Mouse (Mus musculus) spleen, embryonic (tissue): ENCODE data around the gene Gm11634.
"Not testable (repeated sequence)": the region's sequence is repeated elsewhere in the genome, so short reads cannot be mapped to it uniquely, and the experiment has no call there.

Source experiments
- CTCF ChIA-PET: fragments of 350-600 bp; sonication (Branson Sonifier 250); formaldehyde crosslinking; loops from one replicate; lab custom pipeline; 2022; lab: Charles Lee

The Gm11634 gene

DNA sequence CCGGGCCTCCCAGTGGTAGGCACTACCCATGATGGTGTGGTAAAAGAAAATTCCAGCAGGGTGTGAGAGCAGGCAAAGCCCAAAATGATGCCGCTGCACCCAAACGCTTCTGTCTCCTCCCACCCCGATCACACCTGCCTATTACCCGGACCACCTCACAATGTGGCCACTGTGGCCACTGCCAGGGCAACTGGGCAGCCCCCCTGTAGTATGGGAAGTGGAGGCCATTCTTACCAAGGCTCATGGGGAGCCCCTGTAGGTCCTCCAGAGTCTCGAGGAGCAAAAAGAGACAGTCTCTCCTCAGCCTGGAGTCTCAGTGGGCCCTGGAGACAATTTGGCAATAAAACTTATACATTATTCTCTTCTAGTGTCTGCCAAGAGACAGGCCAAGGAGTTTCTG, at the start of gene Gm11634:
Gene Gm11634, minus strand, starts transcription at position 101 of the 400 bp plus-strand sequence.
- CTCF ChIA-PET = no interaction called here

DNA sequence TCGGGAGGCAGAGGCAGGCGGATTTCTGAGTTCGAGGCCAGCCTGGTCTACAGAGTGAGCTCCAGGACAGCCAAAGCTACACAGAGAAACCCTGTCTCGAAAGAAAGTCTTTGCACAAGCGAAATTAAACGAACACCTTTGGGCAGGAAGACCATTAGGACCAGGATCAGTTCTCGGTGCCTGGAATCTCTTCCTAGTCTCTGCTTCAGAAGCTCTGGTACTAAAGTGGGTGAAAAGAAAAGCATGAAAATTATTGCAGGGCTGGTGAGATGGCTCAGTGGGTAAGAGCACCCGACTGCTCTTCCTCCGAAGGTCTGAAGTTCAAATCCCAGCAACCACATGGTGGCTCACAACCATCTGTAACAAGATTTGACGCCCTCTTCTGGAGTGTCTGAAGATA, 48.0 kb upstream of the Gm11634 start:
- CTCF ChIA-PET = interaction anchor here (0.6 to 2.1 kb wide), 2 partner anchors 11 to 790 kb away, joined by 5 to 6 read pairs; no protein-coding TSS in a partner anchor

DNA sequence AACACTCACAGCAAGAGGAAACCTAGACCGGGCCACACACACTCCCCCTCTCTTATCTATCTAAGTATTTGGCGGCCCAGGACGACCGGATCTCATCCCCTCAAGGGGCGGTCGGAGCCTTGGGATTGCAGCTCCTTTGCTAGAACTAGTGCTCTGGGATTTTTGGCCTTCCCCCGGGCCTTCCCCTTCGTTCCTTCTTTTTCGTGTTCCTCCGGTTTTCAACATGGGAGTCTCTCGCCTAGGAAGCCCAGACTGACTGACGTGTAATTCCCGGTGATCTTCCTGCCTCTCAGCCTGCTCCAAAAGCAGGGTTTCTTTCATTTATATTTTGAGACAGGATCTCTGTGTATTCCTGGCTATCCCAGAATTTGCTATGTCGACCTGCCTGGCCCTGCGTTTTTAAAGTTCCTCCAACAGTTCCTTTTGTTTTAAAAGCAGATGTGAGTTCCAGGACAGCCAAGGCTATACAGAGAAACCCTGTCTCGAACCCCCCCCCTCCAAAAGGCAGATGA, 47.3 kb upstream of the Gm11634 start:
- CTCF ChIA-PET = interaction anchor here (0.5 kb wide), 1 partner anchor 79 kb away, joined by 4 read pairs; no protein-coding TSS in a partner anchor

DNA sequence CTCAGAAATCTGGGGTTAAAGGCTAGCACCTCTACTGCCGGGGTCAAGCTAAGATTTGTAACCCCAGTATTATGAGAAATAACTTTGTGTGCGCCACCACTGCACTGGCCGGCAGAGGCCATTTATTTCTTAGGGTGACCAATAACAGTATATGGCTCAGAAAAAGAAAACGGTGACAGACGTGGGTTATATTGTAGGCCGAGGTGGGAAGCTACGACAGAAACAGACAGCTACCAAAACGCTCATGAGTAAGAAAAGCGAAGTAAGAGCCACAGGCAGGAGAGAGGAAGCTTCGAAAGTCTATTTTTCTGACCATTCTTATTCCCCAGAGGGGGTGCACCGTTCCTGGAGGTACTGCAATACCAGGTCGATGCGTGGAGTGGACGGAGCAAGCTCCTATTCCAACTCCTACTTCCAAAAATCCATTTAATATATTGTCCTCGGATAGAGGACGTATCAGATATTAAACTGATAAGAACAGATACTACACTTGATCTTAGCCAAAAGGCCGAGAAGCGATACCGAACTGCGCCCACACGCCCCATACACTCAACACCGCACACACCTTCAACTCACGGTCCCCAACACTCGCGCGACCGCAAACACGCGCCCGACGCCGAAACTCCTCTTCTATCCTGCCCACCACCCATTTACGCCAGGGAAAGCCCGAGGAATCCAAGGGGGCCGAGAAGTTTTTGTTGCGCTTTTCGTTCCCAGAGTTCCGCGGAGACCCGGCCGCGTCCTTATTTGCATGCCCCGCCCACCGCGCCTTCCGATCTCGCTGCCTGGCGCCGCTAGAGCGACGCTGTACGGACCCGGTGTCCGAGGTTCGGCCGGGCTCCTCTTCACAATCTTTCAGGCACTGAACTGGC, 46.6 kb upstream of the Gm11634 start:
- CTCF ChIA-PET = not testable (repeated sequence)

DNA sequence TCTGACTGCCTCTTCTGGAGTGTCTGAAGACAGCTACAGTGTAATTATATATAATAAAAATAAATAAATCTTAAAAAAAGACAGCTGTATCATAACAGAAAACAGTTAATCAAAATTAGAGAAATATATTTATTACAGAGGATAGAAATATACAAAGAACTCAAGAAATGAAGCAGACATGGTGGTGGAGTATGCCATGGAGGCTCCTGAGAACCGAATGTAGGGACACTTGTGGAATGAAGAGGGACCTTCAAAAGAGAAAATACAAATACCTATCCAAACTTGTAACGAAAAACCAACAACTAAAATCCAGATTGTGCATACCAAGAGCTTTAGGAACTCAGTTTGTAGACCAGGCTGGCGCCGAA, 46.0 kb upstream of the Gm11634 start:
- CTCF ChIA-PET = not testable (repeated sequence)

DNA sequence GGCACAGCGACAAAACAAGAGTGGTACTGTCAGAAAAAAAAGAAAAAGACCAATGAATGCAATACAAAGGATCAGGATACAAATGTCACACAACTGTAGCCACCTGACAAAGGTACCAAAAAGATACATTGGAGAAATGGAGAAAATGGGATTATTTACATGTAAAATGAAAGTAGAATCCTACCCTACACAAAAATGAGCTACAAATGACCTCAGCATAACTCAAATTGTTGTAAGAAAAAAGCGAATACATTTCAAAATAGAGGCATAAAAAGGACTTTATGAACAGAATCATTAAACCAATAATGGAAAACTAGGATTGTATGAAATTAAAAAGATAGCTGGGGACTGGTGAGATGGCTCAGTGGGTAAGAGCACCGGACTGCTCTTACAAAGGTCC, 45.5 kb upstream of the Gm11634 start:
- CTCF ChIA-PET = no interaction called here

DNA sequence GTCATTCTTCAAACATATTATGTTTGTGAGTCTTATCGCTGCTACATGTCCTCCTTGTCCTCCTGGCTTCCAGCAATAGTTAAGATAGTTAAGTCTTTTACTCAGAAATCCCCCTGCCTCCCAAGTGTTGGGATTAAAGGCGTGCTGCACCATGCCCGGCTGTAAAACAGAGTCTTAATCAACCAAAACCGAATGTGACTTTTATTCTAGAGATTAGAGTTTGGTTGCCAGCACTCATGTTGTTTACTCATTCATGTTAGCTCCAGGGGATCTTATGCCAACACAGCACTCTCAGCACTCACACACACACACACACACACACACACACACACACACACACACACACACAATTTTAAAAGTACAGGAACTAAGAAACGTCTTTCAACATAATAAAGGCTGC, 43.9 kb upstream of the Gm11634 start:
- CTCF ChIA-PET = interaction anchor here (0.7 to 1.6 kb wide), 3 partner anchors 15 to 679 kb away, joined by 3 to 6 read pairs (median 3); no protein-coding TSS in a partner anchor

DNA sequence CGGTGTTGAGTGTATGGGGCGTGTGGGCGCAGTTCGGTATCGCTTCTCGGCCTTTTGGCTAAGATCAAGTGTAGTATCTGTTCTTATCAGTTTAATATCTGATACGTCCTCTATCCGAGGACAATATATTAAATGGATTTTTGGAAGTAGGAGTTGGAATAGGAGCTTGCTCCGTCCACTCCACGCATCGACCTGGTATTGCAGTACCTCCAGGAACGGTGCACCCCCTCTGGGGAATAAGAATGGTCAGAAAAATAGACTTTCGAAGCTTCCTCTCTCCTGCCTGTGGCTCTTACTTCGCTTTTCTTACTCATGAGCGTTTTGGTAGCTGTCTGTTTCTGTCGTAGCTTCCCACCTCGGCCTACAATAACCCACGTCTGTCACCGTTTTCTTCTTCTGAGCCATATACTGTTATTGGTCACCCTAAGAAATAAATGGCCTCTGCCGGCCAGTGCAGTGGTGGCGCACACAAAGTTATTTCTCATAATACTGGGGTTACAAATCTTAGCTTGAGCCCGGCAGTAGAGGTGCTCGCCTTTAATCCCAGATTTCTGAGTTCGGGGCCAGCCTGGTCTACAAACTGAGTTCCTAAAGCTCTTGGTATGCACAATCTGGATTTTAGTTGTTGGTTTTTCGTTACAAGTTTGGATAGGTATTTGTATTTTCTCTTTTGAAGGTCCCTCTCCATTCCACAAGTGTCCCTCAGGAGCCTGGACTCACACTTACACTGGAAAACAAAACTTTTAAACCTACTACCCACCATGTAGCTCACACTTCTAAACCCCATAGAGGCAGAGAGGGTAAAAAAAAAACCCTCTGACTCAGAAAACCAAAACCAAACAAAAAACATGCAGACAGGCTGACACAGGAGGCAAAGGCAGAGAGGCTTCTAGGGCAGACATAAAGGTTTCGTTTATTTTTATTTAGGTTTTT, 42.9 kb upstream of the Gm11634 start:
- CTCF ChIA-PET = interaction anchor here (1.0 to 1.6 kb wide), 2 partner anchors 16 to 90 kb away, joined by 3 to 6 read pairs; no protein-coding TSS in a partner anchor

DNA sequence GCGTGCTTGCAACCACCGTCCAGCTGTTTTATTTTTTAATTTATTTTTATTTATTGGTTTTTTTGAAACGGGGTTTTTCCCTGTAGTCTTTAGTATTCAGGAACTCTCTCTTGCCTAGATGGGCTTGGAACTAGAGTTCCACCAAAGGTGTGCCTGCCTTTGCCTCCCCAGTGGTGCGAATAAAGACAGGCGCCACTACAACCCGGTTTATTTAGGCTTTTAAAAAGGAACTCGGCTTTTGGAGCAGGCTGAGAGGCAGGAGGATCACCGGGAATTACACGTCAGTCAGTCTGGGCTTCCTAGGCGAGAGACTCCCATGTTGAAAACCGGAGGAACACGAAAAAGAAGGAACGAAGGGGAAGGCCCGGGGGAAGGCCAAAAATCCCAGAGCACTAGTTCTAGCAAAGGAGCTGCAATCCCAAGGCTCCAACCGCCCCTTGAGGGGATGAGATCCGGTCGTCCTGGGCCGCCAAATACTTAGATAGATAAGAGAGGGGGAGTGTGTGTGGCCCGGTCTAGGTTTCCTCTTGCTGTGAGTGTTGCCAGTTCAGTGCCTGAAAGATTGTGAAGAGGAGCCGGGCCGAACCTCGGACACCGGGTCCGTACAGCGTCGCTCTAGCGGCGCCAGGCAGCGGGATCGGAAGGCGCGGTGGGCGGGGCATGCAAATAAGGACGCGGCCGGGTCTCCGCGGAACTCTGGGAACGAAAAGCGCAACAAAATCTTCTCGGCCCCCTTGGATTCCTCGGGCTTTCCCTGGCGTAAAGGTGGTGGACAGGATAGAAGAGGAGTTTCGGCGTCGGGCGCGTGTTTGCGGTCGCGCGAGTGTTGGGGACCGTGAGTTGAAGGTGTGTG, 42.0 kb upstream of the Gm11634 start:
- CTCF ChIA-PET = not testable (repeated sequence)

DNA sequence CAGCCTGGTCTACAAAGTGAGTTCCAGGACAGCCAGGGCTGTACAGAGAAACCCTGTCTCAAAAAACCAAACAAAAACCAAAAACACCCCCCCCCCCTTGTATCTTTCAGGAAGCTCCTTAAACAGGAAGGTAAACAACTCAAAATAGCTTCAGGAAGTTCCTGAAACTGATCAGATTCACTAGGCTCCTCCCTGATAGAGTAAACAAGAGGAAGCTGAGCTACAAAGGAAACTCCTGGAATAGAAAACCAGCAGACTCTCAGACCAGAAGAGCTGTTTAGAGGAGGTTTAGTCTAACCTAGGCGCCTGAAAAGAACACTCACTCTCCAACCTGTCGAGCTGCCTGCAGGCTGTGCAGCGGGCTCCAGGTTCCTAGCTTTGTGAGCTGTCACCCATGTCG, 40.7 kb upstream of the Gm11634 start:
- CTCF ChIA-PET = interaction anchor here (0.6 to 1.1 kb wide), 4 partner anchors 13 to 668 kb away, joined by 3 to 13 read pairs (median 8); partner anchors contain the start of genes Cntnap1 and Rdm1

DNA sequence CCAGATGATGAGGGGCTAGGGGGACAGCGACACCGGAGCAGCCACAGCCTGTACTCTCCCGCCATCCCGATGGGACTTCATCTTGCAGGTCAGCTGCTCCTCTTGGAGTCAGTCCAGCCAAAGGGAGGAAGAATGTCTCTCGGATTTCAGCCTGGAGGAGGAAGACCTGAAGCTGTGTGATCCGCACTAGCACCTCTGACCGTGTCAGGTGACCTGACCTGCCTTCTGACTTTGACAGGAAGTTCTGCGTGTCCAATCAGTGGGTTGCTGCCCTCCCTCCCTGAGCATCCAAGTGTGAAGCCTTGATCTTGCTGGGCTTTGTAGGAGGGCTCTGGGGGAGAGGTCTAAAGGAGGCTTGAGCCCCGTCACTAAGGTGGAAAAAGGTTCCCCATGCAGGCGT, 36.6 kb upstream of the Gm11634 start:
- CTCF ChIA-PET = no interaction called here

DNA sequence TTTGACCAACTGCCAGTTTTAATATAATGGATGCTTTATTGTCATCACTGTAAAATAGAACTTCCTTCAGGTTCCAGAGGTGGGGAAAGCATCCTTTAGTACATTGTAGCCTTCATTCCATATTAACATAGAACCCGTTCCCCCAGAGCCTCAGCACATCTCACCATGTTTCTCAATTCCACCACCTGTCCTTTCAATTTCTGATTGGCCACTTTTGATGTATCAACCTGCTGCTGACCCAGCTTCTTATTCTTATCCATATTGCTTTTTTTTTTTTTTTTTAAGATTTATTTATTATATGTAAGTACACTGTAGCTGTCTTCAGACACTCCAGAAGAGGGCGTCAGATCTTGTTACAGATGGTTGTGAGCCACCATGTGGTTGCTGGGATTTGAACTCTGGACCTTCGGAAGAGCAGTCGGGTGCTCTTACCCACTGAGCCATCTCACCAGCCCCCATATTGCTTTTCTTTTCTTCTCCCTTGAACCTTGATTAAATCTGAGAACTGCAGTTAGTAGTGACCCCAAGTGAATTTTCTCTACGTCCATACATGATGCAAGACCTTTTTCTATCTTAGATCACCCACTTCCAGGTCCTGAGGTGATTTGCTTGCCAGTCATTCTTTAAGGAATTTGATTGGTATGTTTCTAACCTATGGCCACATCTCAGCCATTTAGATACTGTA, 29.8 kb upstream of the Gm11634 start:
- CTCF ChIA-PET = interaction anchor here (0.6 kb wide), 2 partner anchors 11 to 29 kb away, joined by 4 to 5 read pairs; no protein-coding TSS in a partner anchor

DNA sequence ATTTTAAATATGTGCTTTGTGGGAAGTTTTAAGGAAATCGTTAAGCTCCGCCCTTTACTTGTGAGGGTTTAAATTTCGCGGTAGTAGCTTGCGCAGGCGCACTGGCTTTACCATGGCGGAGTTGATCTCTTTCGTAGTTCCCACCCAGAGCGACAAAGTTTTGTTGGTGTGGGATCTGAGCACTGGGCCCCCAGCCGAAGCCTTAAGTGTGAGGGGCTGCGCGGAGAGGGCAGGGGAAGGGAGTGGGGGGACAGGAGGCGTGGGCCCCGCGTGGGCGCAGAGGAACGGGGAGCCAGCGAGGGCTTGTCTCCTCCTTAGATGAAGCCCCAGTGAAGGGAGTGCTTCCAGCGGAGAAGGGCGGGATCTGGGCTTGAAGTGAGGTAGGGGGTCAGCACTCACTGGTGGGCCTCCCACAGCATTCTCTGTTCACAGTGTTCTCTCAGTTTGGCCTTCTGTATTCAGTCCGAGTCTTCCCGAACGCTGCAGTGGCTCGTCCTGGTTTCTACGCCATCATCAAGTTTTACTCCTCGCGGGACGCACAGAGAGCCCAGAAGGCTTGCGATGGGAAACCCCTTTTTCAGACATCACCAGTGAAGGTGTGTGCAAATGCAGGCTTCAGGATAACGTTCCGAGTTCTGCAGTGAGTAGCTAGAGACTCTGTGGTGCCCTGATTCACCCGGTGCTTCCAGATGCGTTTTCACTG, 29.0 kb upstream of the Gm11634 start:
- CTCF ChIA-PET = interaction anchor here (0.6 to 0.7 kb wide), 3 partner anchors 12 to 44 kb away, joined by 4 to 5 read pairs (median 4); no protein-coding TSS in a partner anchor

DNA sequence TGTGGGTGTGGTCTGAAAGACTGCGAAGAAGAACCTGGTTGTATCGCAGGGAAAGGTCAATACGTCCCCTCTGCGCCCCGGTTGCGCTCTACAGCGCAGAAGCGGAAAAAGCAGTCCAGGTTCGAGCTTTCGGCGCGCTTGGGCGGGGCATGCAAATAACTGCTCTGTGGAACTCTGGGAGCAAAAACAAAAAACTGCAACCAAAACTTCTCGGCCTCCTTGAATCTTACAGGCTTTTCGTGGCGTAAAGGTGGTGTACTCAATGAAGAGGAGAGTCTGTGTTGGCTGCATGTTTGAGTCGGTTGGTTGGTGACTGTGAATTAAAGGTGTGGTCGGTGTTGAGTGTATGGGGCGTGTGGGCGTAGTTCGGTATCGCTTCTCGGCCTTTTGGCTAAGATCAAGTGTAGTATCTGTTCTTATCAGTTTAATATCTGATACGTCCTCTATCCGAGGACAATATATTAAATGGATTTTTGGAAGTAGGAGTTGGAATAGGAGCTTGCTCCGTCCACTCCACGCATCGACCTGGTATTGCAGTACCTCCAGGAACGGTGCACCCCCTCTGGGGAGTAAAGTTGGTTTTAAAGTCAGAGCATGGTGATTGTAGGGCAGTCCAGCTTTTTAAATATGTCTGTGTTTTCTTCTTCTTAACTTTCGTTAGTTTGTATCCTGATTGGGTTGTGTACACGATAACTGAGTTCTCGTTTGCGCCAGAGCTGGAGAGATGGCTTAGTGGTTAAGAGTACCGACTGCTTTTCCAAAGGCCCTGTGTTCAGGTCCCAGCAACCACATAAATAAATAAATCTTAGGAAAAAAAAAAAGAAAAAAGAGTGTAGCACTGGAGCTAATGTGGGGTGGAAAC, 28.2 kb upstream of the Gm11634 start, which contains the start of gene Rdm1:
Gene Rdm1, plus strand, starts transcription at position 201 of the 862 bp plus-strand sequence.
- CTCF ChIA-PET = interaction anchor here (0.6 to 0.7 kb wide), 2 partner anchors 13 to 43 kb away, joined by 3 to 4 read pairs; no protein-coding TSS in a partner anchor

DNA sequence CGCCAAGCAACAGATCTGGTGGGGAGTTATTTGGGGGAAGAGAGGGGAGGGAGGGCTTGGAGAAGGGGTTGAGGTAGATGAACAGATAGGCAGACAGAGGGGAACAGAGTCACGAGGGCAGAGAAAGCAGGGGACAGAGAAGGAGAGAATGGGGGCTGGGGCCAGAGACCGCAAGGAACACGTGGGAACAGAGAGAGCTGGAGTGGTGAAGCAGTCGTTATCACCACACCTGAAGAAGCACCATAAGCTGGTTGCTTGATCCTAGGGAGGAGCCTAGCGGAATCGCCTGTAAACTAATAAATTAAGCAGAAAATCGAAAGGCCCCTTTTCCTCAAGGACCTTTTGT, 27.6 kb upstream of the Gm11634 start:
- CTCF ChIA-PET = no interaction called here

DNA sequence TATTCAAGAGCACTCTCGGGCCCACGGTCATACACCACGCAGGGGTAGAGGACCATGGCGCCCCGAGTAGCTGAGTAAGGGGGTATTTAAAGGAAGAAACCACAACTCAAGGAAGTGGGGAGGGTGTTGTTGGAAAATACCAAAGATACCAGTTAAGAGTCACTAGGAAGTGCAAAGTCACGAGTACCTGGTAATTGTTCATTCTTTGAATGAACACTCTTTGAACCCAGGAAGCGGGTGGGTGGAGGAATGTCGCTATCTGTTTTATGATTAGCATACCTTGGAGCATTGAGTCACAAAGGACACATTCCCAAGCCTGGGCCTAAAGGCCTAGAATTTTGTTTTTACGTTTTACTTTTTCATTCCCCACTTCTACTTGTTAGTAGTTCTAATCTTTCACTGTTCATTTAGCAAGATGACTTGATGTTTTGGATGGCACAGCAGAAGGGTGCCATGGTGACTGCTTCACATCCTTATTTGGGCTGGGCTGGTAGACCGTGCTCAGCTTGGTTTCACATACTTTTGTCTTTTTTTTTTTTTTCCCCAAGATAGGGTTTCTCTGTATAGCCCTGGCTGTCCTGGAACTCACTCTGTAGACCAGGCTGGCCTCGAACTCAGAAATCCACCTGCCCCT, 21.1 kb upstream of the Gm11634 start:
- CTCF ChIA-PET = not testable (repeated sequence)

DNA sequence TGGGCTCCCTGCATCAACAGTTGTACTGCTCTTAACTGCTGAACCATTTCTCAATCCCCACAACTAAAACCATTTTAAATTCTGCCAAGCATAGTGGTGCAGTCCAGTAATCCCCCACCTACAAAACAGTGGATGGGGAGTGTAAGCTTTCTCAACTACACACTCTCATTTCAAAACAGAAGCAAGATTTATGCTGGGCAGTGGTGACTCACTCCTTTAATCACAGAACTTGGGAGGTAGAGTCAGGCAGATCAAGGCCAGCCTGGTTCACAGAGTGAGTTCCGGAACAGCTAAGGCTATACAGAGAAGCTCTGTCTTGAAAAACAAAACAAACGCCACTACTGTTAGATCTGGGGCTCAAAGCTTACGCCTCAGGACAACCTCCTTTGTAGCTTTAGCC, 19.5 kb upstream of the Gm11634 start:
- CTCF ChIA-PET = no interaction called here

DNA sequence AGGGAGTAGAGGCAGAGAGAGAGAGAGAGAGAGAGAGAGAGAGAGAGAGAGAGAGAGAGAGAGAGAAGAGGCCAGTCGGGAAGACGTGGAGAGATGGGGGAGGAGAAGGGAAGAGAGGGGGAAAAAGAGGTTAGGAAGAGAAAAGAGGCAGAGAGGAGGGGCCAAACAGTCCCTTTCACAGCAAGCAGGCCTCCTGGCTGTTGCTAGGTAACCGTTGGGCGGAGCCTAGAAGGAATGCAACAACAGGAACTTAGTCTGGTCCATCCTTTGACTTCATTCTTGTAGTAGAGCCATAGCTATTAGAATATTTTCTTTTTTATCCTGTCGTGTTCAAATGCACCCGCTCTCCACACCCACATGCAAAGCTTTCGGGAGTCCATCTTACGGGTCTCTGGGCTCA, 18.8 kb upstream of the Gm11634 start:
- CTCF ChIA-PET = no interaction called here
